ENCODE assay signal across 22 mouse cellular contexts in genomic region chr12:81184967-81185366, GRCm38 (mm10).
A peak's percentile ranks its signal among the peaks of the same experiment; 100 is the strongest.
DNase-seq lines count a peak whose midpoint lies in the region; ATAC-seq and TF ChIP-seq lines count a peak whose summit lies in the region.
"Had no signal": no experiment of that assay in that cellular context is flagged by ENCODE, and none has a peak within 500 bp of the region (broad histone marks: within the 10 kb centered on the region; RNA-seq: fewer than 3 reads in every experiment).

No protein-coding gene starts in this region.

- DNase-seq in heart, adult 11 months = peak; percentile 75
- DNase-seq in heart, postnatal 36 days = no peak
- no peak for DNase-seq in liver, adult 2 months (ENCODE audit: extremely low read depth, low read depth, low spot score)
- no peak for DNase-seq in liver, postnatal 0 days
- DNase-seq in midbrain, embryonic 11.5 days (ENCODE audit: low spot score, missing footprints) = peak; percentile 69
- peak; percentile 23 for DNase-seq in testis, postnatal 10 days (ENCODE audit: low spot score)
- no peak for DNase-seq in testis, postnatal 14 days (ENCODE audit: low spot score)
- DNase-seq: adrenal gland, adult 2 months; adrenal gland, adult 8-10 months; adrenal gland, postnatal 10 days; adrenal gland, postnatal 14 days; adrenal gland, postnatal 25 days; adrenal gland, postnatal 36 days; B cell, adult 2 months; cerebellum, adult 11 months; cerebellum, adult 11-12 months had no signal

- H3K27ac ChIP-seq in liver, adult 2 months (replicated peaks; ENCODE audit: insufficient read depth, low read depth, low read length) = 0 out of 2 replicates have a peak overlapping the region, but pooled peaks have one; percentile 8
- H3K27ac ChIP-seq in liver, postnatal 0 days (ENCODE audit: low read depth) = no peak overlapping the region
- no peak overlapping the region for H3K27ac ChIP-seq in midbrain, embryonic 11.5 days (ENCODE audit: low read depth, low read length)
- H3K27ac ChIP-seq in midbrain, embryonic 15.5 days = no peak overlapping the region

- no peak for TF ChIP-seq POLR2A in liver, adult 2 months (IDR thresholded peaks at IDR 0.05; ENCODE audit: extremely low read depth, insufficient read depth, low read length)

- H3K4me3 ChIP-seq in liver, adult 2 months (ENCODE audit: insufficient read depth, low read depth, low read length) = no peak overlapping the region
- H3K4me3 ChIP-seq in liver, postnatal 0 days (ENCODE audit: low read depth, low read length) = no peak overlapping the region
- H3K4me3 ChIP-seq in midbrain, embryonic 11.5 days (ENCODE audit: low read depth, low read length) = no peak overlapping the region
- H3K4me3 ChIP-seq in midbrain, embryonic 15.5 days = no peak overlapping the region

- no peak for TF ChIP-seq CTCF in liver, adult 2 months (IDR thresholded peaks at IDR 0.05; ENCODE audit: low read depth, low read length)
- no peak for TF ChIP-seq CTCF in liver, postnatal 0 days (IDR thresholded peaks at IDR 0.05; ENCODE audit: low read depth)

- 49% methylated on average over 2 of the region's 2 CpGs for WGBS in liver, adult 2 months
- WGBS in liver, postnatal 0 days (ENCODE audit: insufficient replicate concordance) = 81% methylated on average over 2 of the region's 2 CpGs
- WGBS in midbrain, embryonic 11.5 days = 95% methylated on average over 2 of the region's 2 CpGs
- 90% methylated on average over 2 of the region's 2 CpGs for WGBS in midbrain, embryonic 15.5 days

- no peak for TF ChIP-seq EP300 in liver, postnatal 0 days (IDR thresholded peaks at IDR 0.05; ENCODE audit: low read depth)

- no peak for ATAC-seq in liver, postnatal 0 days
- no peak for ATAC-seq in midbrain, embryonic 11.5 days (ENCODE audit: low FRiP score)
- ATAC-seq in midbrain, embryonic 15.5 days (replicated peaks) = no peak
- ATAC-seq: activated CD4-positive, CD25-positive, alpha-beta regulatory T cell, adult 4 months; CD4-positive, CD25-positive, alpha-beta regulatory T cell, adult 4 months; Patski had no signal

- H3K9ac ChIP-seq in liver, adult 2 months (ENCODE audit: low read depth, low read length) = no peak overlapping the region
- H3K9ac ChIP-seq in liver, postnatal 0 days (replicated peaks) = no peak overlapping the region
- no peak overlapping the region for H3K9ac ChIP-seq in midbrain, embryonic 11.5 days (ENCODE audit: low read length)
- H3K9ac ChIP-seq in midbrain, embryonic 15.5 days = no peak overlapping the region

- peaks cover 36% of the 10 kb centered on the region for H3K4me1 ChIP-seq in liver, adult 2 months (ENCODE audit: control insufficient read depth, insufficient read depth, low read length)
- peaks cover 14% of the 10 kb centered on the region for H3K4me1 ChIP-seq in liver, postnatal 0 days (ENCODE audit: insufficient read depth)
- no peaks in the 10 kb centered on the region for H3K4me1 ChIP-seq in midbrain, embryonic 11.5 days (ENCODE audit: control insufficient read depth, insufficient read depth, low read length)
- H3K4me1 ChIP-seq in midbrain, embryonic 15.5 days = no peaks in the 10 kb centered on the region

- H3K9me3 ChIP-seq in liver, postnatal 0 days (ENCODE audit: low read length) = no peaks in the 10 kb centered on the region
- no peaks in the 10 kb centered on the region for H3K9me3 ChIP-seq in midbrain, embryonic 11.5 days (ENCODE audit: control insufficient read depth, low read length)
- H3K9me3 ChIP-seq in midbrain, embryonic 15.5 days = no peaks in the 10 kb centered on the region
- H3K9me3 ChIP-seq: G1E had no signal

- intact Hi-C loops in heart, postnatal 36 days (cut with DNase I) = no loop called here

- H3K4me2 ChIP-seq in liver, postnatal 0 days (ENCODE audit: low read depth, low read length) = no peak overlapping the region
- no peak overlapping the region for H3K4me2 ChIP-seq in midbrain, embryonic 11.5 days
- no peak overlapping the region for H3K4me2 ChIP-seq in midbrain, embryonic 15.5 days

- H3K79me2 ChIP-seq in liver, adult 2 months (ENCODE audit: control insufficient read depth, insufficient read depth, low read length) = no peaks in the 10 kb centered on the region

- H3K36me3 ChIP-seq in liver, adult 2 months (ENCODE audit: control insufficient read depth, insufficient read depth, low read length) = no peaks in the 10 kb centered on the region; the same call in 1 of the 2 replicates
- peaks cover 4% of the 10 kb centered on the region; the same call in 1 of the 2 replicates for H3K36me3 ChIP-seq in liver, postnatal 0 days (replicated peaks; ENCODE audit: insufficient read depth, low read length)
- H3K36me3 ChIP-seq in midbrain, embryonic 11.5 days (ENCODE audit: control insufficient read depth, insufficient read depth, low read length) = no peaks in the 10 kb centered on the region
- no peaks in the 10 kb centered on the region for H3K36me3 ChIP-seq in midbrain, embryonic 15.5 days (replicated peaks)

- H3K27me3 ChIP-seq in liver, adult 2 months (ENCODE audit: control insufficient read depth, insufficient read depth, low read length) = no peaks in the 10 kb centered on the region
- no peaks in the 10 kb centered on the region for H3K27me3 ChIP-seq in liver, postnatal 0 days (ENCODE audit: insufficient read depth, low read length)
- H3K27me3 ChIP-seq in midbrain, embryonic 11.5 days (ENCODE audit: control insufficient read depth, insufficient read depth, low read length) = no peaks in the 10 kb centered on the region
- H3K27me3 ChIP-seq in midbrain, embryonic 15.5 days (replicated peaks) = no peaks in the 10 kb centered on the region
- H3K27me3 ChIP-seq: CH12.LX had no signal

Comparison
In these comparisons a context has a peak if more than half of its experiments do, and no peak if none do; other contexts are left out.
1. DNase-seq: peak in heart, adult 11 months (single experiment), midbrain, embryonic 11.5 days (single experiment) and testis, postnatal 10 days (single experiment); none in heart, postnatal 36 days (0 of 2), liver, adult 2 months (single experiment), liver, postnatal 0 days (single experiment) and testis, postnatal 14 days (single experiment).